Mouse (Mus musculus) myocyte (in vitro differentiated cells): Measurements from ENCODE around the gene Tln2.

Experiments
- CEBPB ChIP-seq: IDR thresholded peaks from 2 replicates; pipeline ENCODE4 v1.6.1; 2011; ENCODE audit warnings: mild to moderate bottlenecking, moderate library complexity; ENCODE audit not compliant: poor library complexity, insufficient read depth, severe bottlenecking
- E2F4 ChIP-seq: IDR thresholded peaks from one replicate; pipeline ENCODE4 v1.6.1; 2011; ENCODE audit warnings: mild to moderate bottlenecking, control low read depth, moderate library complexity; ENCODE audit not compliant: insufficient read depth
- MAX ChIP-seq: IDR thresholded peaks from one replicate; pipeline ENCODE4 v1.6.1; 2011; ENCODE audit warnings: low read depth, mild to moderate bottlenecking, control low read depth
- MYOD1 ChIP-seq, 3 experiments: IDR thresholded peaks; one replicate each; pipeline ENCODE4 v1.6.1; 2011; ENCODE audit warnings: control low read depth in 2 of 3, low read depth in 2 of 3, mild to moderate bottlenecking in 2 of 3, moderate library complexity in 1 of 3; ENCODE audit not compliant: insufficient read length in 2 of 3, control insufficient read depth in 1 of 3
- MYOG ChIP-seq, 3 experiments: IDR thresholded peaks; one replicate each; pipeline ENCODE4 v1.6.1; 2011; ENCODE audit warnings: control low read depth in 2 of 3, low read depth in 2 of 3, mild to moderate bottlenecking in 2 of 3; ENCODE audit not compliant: insufficient read length in 2 of 3, control insufficient read depth in 1 of 3, insufficient read depth in 1 of 3
- POLR2A ChIP-seq: IDR thresholded peaks from one replicate; pipeline ENCODE4 v1.6.1; 2011; ENCODE audit warnings: low read depth, mild to moderate bottlenecking, control low read depth, moderate library complexity; ENCODE audit not compliant: insufficient read length
- POLR2AphosphoS2 ChIP-seq: IDR thresholded peaks from one replicate; pipeline ENCODE4 v1.6.1; 2011; ENCODE audit warnings: low read depth, control low read depth; ENCODE audit not compliant: insufficient read length
- SRF ChIP-seq: IDR thresholded peaks from one replicate; pipeline ENCODE4 v1.6.1; 2011; ENCODE audit warnings: low read depth; ENCODE audit not compliant: control insufficient read depth, insufficient read length
- TCF12 ChIP-seq: IDR thresholded peaks from one replicate; pipeline ENCODE4 v1.6.1; 2011; ENCODE audit warnings: mild to moderate bottlenecking, control low read depth; ENCODE audit not compliant: poor library complexity, insufficient read depth, severe bottlenecking
- TCF3 ChIP-seq: IDR thresholded peaks from one replicate; pipeline ENCODE4 v1.6.1; 2011; ENCODE audit warnings: low read depth, control low read depth; ENCODE audit not compliant: insufficient read length
- USF1 ChIP-seq: IDR thresholded peaks from one replicate; pipeline ENCODE4 v1.6.1; 2011; ENCODE audit warnings: low read depth, mild to moderate bottlenecking, control low read depth, moderate library complexity

DNA sequence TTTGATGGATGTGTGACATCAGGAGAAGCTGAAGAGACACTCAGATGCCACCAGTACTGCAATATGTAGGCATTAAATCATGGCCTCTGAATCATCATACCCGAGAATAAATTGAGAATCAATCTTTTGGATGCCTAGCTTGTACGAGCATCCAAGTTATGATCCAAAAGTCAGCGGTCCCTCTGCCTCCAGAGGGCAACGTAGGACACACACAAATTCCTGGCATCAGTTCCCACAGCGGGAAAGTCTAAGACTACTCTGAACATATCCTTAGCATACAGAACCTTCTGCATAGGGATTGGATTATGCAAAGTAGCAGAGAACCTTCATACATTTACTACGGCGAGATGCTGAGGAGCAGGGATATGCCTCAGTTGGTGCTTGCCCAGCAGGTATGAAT lies 210.5 kb downstream of the Tln2 start:
- TF ChIP-seq USF1 (no peak), POLR2A (no peak), E2F4 (no peak), CEBPB (no peak), TCF12 (no peak), MAX (no peak), MYOD1 (IDR thresholded peaks at IDR 0.05; ENCODE audit: control insufficient read depth in 1 of 3, insufficient read length in 2 of 3, low read depth in 2 of 3) (no peak), MYOG (IDR thresholded peaks at IDR 0.05; ENCODE audit: control insufficient read depth in 1 of 3, insufficient read depth in 1 of 3, insufficient read length in 2 of 3, low read depth in 2 of 3) (no peak), POLR2AphosphoS2 (no peak), TCF3 (no peak), SRF (no peak)
